Mouse (Mus musculus) stomach, postnatal 0 days (tissue): ENCODE data around the gene Zfp512b. TPM values are rescaled to one million over a fixed set of nuclear protein-coding genes. Genes with fewer than 3 reads are reported as not detected.
A peak's percentile ranks its signal among the peaks of the same experiment; 100 is the strongest.

Experiments used
- ATAC-seq: fragments of 200-750 bp; cut with Nextera tagmentation; 2 replicates; pipeline ENCODE4 v1.8.0; 2017; ENCODE audit not compliant: low FRiP score, low TSS enrichment
- DNase-seq: peaks from one replicate; pipeline ENCODE4 v3.0.0-alpha.2; 2016; ENCODE audit warnings: low spot score
- H3K27ac ChIP-seq: fragments of 300-500 bp; sonication (generic); replicated peaks from 2 replicates; pipeline ENCODE4 v1.5.1; 2014; ENCODE audit warnings: mild to moderate bottlenecking, control low read depth
- H3K27me3 ChIP-seq: fragments of 300-500 bp; sonication (generic); 2 replicates; pipeline ENCODE4 v1.6.1; 2014; ENCODE audit warnings: low read length; ENCODE audit not compliant: control insufficient read depth, insufficient read depth
- H3K36me3 ChIP-seq: fragments of 300-500 bp; sonication (generic); 2 replicates; pipeline ENCODE4 v1.6.1; 2014; ENCODE audit warnings: low read length, mixed read lengths; ENCODE audit not compliant: control insufficient read depth, insufficient read depth
- H3K4me1 ChIP-seq: fragments of 300-500 bp; sonication (generic); replicated peaks from 2 replicates; pipeline ENCODE4 v1.6.1; 2014; ENCODE audit warnings: antibody characterized with exemption; ENCODE audit not compliant: control insufficient read depth, insufficient read depth
- H3K4me2 ChIP-seq: fragments of 300-500 bp; sonication (generic); replicated peaks from 2 replicates; pipeline ENCODE4 v1.6.1; 2014; ENCODE audit warnings: low read depth, mild to moderate bottlenecking, control low read depth, moderate library complexity
- H3K4me3 ChIP-seq: fragments of 300-500 bp; sonication (generic); 2 replicates; pipeline ENCODE4 v1.5.1; 2014; ENCODE audit warnings: low read depth, low read length, control low read depth
- H3K9ac ChIP-seq: fragments of 300-500 bp; sonication (generic); 2 replicates; pipeline ENCODE4 v1.6.1; 2014; ENCODE audit warnings: mild to moderate bottlenecking, low read length, control low read depth, mixed read lengths
- H3K9me3 ChIP-seq: fragments of 300-500 bp; sonication (generic); 2 replicates; pipeline ENCODE4 v1.6.1; 2016; ENCODE audit warnings: low read length; ENCODE audit not compliant: control insufficient read depth
- CTCF ChIP-seq: IDR thresholded peaks from 2 replicates; pipeline ENCODE4 v1.5.1; 2016; ENCODE audit warnings: antibody characterized with exemption, low read depth, mild to moderate bottlenecking, moderate library complexity
- EP300 ChIP-seq: optimal IDR thresholded peaks from 2 replicates; pipeline ENCODE3; 2016; ENCODE audit warnings: antibody characterized with exemption
- WGBS: fragments of 180-500 bp; shearing (Covaris S2); extraction: QIAGEN DNeasy Blood & Tissue Kit; methylation state at CpG from one replicate; pipeline ENCODE4 v1.1.7; 2014; 5-methylcytosine and 5-hydroxymethylcytosine counted together
- polyA plus RNA-seq: library from polyadenylated mRNA; unstranded; fragments of >200 nt; fragmentation: Nextera tagmentation; extraction: Ambion mirVana; gene quantifications from 2 replicates; pipeline ENCODE4 v1.2.1, GENCODE M21; 2015

Gene Zfp512b
- 15.9 and 18.3 TPM in 2 replicates for polyA plus RNA-seq

GRCm38 (mm10) chr2:181592231-181593041, at the start of gene Zfp512b:
TSS of gene Zfp512b (minus strand) at chr2:181592803.
- peak within 1 kb of the TSS; percentile 79 for H3K4me2 ChIP-seq
- H3K9ac ChIP-seq = peak within 1 kb of the TSS; percentile 96
- under 1% methylated on average over 47 of the region's 97 CpGs for WGBS
- peak within 1 kb of the TSS; percentile 94 for H3K27ac ChIP-seq
- DNase-seq (peak; percentile 82), ATAC-seq (peak; percentile 65)
- no peaks in the 10 kb centered on the region for H3K9me3 ChIP-seq
- H3K36me3 ChIP-seq = peaks cover 7% of the 10 kb centered on the region; the same call in 1 of the 2 replicates
- 0 out of 2 replicates have a peak, but pooled peaks cover 2% of the 10 kb centered on the region for H3K4me1 ChIP-seq
- TF ChIP-seq CTCF (peak; percentile 22; the same call in 1 of the 2 replicates), EP300 (no peak)
- no peaks in the 10 kb centered on the region for H3K27me3 ChIP-seq
- peak within 1 kb of the TSS; percentile 87 for H3K4me3 ChIP-seq

- Histone ChIP-seq H3K4me3 (no peak overlapping the region), H3K4me1 (no peaks in the 10 kb centered on the region), H3K9me3 (no peaks in the 10 kb centered on the region), H3K36me3 (peaks cover 52% of the 10 kb centered on the region), H3K27ac (no peak overlapping the region), H3K4me2 (no peak overlapping the region), H3K9ac (no peak overlapping the region), H3K27me3 (no peaks in the 10 kb centered on the region)
- DNase-seq (no peak), ATAC-seq (no peak)
- WGBS = 85% methylated on average over 3 of the region's 3 CpGs
- TF ChIP-seq EP300 = no peak
- no peak for TF ChIP-seq CTCF
Measured at GRCm38 (mm10) chr2:181635865-181636264, 43.3 kb upstream of the Zfp512b start.

GRCm38 (mm10) chr2:181632624-181633023, 40.0 kb upstream of the Zfp512b start:
- 95% methylated on average over 6 of the region's 6 CpGs for WGBS
- H3K9me3 ChIP-seq = no peaks in the 10 kb centered on the region
- ATAC-seq (no peak), DNase-seq (no peak)
- no peak overlapping the region for H3K4me3 ChIP-seq
- H3K36me3 ChIP-seq = peaks cover 38% of the 10 kb centered on the region
- H3K27me3 ChIP-seq = no peaks in the 10 kb centered on the region
- H3K27ac ChIP-seq = no peak overlapping the region
- no peak for TF ChIP-seq EP300
- no peak for TF ChIP-seq CTCF
- no peak overlapping the region for H3K9ac ChIP-seq
- no peak overlapping the region for H3K4me2 ChIP-seq
- no peaks in the 10 kb centered on the region for H3K4me1 ChIP-seq

- no peak for ATAC-seq
- TF ChIP-seq EP300 = no peak
- no peak for TF ChIP-seq CTCF
- H3K27ac ChIP-seq = no peak overlapping the region
Measured at GRCm38 (mm10) chr2:181628471-181628870, 35.9 kb upstream of the Zfp512b start.

GRCm38 (mm10) chr2:181623401-181623800, 30.8 kb upstream of the Zfp512b start:
- no peak overlapping the region for H3K4me2 ChIP-seq
- H3K27me3 ChIP-seq = no peaks in the 10 kb centered on the region
- no peak for DNase-seq
- peaks cover 5% of the 10 kb centered on the region; the same call in 1 of the 2 replicates for H3K36me3 ChIP-seq
- no peak overlapping the region for H3K27ac ChIP-seq
- no peaks in the 10 kb centered on the region for H3K9me3 ChIP-seq
- no peak overlapping the region for H3K9ac ChIP-seq
- H3K4me3 ChIP-seq = no peak overlapping the region
- TF ChIP-seq CTCF (peak; percentile 67), EP300 (no peak)
- ATAC-seq = no peak
- H3K4me1 ChIP-seq = no peaks in the 10 kb centered on the region

More at GRCm38 (mm10) chr2:181628471-181628870, 35.9 kb upstream of the Zfp512b start:
- H3K4me1 ChIP-seq = no peaks in the 10 kb centered on the region
- no peaks in the 10 kb centered on the region for H3K9me3 ChIP-seq
- peaks cover 10% of the 10 kb centered on the region; the same call in 1 of the 2 replicates for H3K36me3 ChIP-seq
- H3K4me3 ChIP-seq = no peak overlapping the region
- H3K27me3 ChIP-seq = no peaks in the 10 kb centered on the region
- no peak for DNase-seq
- no peak overlapping the region for H3K4me2 ChIP-seq
- H3K9ac ChIP-seq = no peak overlapping the region
